In the genomic region with DNA sequence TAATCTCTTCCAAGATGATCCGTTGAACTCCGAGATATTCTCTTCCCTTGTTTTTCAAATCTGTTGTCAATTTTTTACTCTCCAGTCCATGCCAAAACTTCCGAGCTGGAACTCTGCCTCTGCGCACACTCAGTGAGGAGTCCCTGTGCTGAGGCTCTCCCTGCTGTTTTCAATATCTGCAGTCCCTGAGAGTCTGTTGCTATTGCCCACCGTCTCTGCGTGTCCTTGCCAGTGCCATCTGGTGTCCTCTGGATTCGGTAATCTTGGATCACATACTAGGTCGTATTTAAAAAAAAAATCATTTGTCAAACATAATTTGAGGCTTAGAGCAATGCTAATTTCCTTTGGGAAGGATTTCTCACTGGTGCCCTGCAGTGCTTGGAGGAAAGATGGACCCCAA, we compare ENCODE assay signal across 23 mouse cellular contexts. TPM values are rescaled to one million over a fixed set of nuclear protein-coding genes. Genes with fewer than 3 reads are reported as not detected.
A peak's percentile ranks its signal among the peaks of the same experiment; 100 is the strongest.
DNase-seq lines count a peak whose midpoint lies in the region; ATAC-seq lines count a peak whose summit lies in the region.
"Had no signal": no experiment of that assay in that cellular context is flagged by ENCODE, and none has a peak within 500 bp of the region (broad histone marks: within the 10 kb centered on the region; RNA-seq: fewer than 3 reads in every experiment).

No protein-coding gene starts in this region.

- H3K4me1 ChIP-seq in hindbrain, embryonic 16.5 days (ENCODE audit: control insufficient read depth, insufficient read depth, low read depth, low read length) = peaks cover 6% of the 10 kb centered on the region
- H3K4me1 ChIP-seq in hindbrain, embryonic 14.5 days (replicated peaks; ENCODE audit: control insufficient read depth, insufficient read depth, low read length) = no peaks in the 10 kb centered on the region
- H3K4me1 ChIP-seq: limb, embryonic 13.5 days had no signal

- 0 out of 2 replicates have a peak overlapping the region, but pooled peaks have one; percentile 17 for H3K27ac ChIP-seq in hindbrain, embryonic 16.5 days (ENCODE audit: low read depth, low read length)
- H3K27ac ChIP-seq in hindbrain, embryonic 14.5 days = no peak overlapping the region
- H3K27ac ChIP-seq: embryonic facial prominence, embryonic 15.5 days; limb, embryonic 13.5 days had no signal

- H3K4me3 ChIP-seq in hindbrain, embryonic 16.5 days (ENCODE audit: low read length) = no peak overlapping the region
- H3K4me3 ChIP-seq in hindbrain, embryonic 14.5 days (replicated peaks; ENCODE audit: low read length) = no peak overlapping the region
- H3K4me3 ChIP-seq: embryonic facial prominence, embryonic 15.5 days; limb, embryonic 13.5 days had no signal

- H3K4me2 ChIP-seq in hindbrain, embryonic 16.5 days (ENCODE audit: low read length) = no peak overlapping the region
- no peak overlapping the region for H3K4me2 ChIP-seq in hindbrain, embryonic 14.5 days (replicated peaks)
- H3K4me2 ChIP-seq: embryonic facial prominence, embryonic 15.5 days; limb, embryonic 13.5 days had no signal

- peak; percentile 61; the same call in 1 of the 2 replicates for ATAC-seq in hindbrain, embryonic 16.5 days
- ATAC-seq in hindbrain, embryonic 14.5 days (ENCODE audit: low FRiP score) = no peak

- DNase-seq in hindbrain, embryonic 14.5 days (ENCODE audit: low spot score) = no peak
- DNase-seq in retina, postnatal 1 day = peak; percentile 37
- DNase-seq in retina, embryonic 14.5 days (ENCODE audit: low spot score) = no peak
- DNase-seq in cerebellum, postnatal 36 days = peak; percentile 85 to 89
- no peak for DNase-seq in heart, adult 8-10 months (ENCODE audit: low spot score)
- no peak for DNase-seq in heart, postnatal 36 days
- DNase-seq: adrenal gland, postnatal 36 days; gastrocnemius, postnatal 36 days; kidney, adult 8-10 months; lung, postnatal 4 days; midbrain, embryonic 14.5 days; right cerebral cortex, adult 18-20 months; thymus, postnatal 4 days had no signal

- H3K9me3 ChIP-seq in hindbrain, embryonic 16.5 days (ENCODE audit: control insufficient read depth, low read length) = no peaks in the 10 kb centered on the region
- H3K9me3 ChIP-seq in hindbrain, embryonic 14.5 days (ENCODE audit: control insufficient read depth, low read length) = no peaks in the 10 kb centered on the region
- H3K9me3 ChIP-seq: embryonic facial prominence, embryonic 15.5 days; G1E; limb, embryonic 13.5 days had no signal

- WGBS in hindbrain, embryonic 16.5 days = 48% methylated on average over 8 of the region's 8 CpGs
- WGBS in hindbrain, embryonic 14.5 days = 56% methylated on average over 8 of the region's 8 CpGs

- H3K27me3 ChIP-seq in hindbrain, embryonic 16.5 days (replicated peaks; ENCODE audit: control insufficient read depth, insufficient read depth, low read length) = no peaks in the 10 kb centered on the region
- no peaks in the 10 kb centered on the region for H3K27me3 ChIP-seq in hindbrain, embryonic 14.5 days (ENCODE audit: control insufficient read depth, insufficient read depth, low read length)
- H3K27me3 ChIP-seq: embryonic facial prominence, embryonic 15.5 days had no signal

- intact Hi-C loops in heart, postnatal 36 days (cut with DNase I) = no loop called here

- H3K36me3 ChIP-seq in hindbrain, embryonic 16.5 days (ENCODE audit: control insufficient read depth, insufficient read depth, low read length) = no peaks in the 10 kb centered on the region
- H3K36me3 ChIP-seq in hindbrain, embryonic 14.5 days (replicated peaks; ENCODE audit: control insufficient read depth, insufficient read depth) = no peaks in the 10 kb centered on the region
- H3K36me3 ChIP-seq: embryonic facial prominence, embryonic 15.5 days; G1E; limb, embryonic 13.5 days had no signal

- peak overlapping the region; percentile 27; the same call in 1 of the 2 replicates for H3K9ac ChIP-seq in hindbrain, embryonic 16.5 days (ENCODE audit: low read depth, low read length)
- H3K9ac ChIP-seq in hindbrain, embryonic 14.5 days = no peak overlapping the region
- H3K9ac ChIP-seq: embryonic facial prominence, embryonic 15.5 days; limb, embryonic 13.5 days had no signal

RNA-seq across cellular contexts. Expression of a gene that starts 6.4 kb away (rescaled TPM):
- polyA plus RNA-seq in hindbrain, embryonic 16.5 days (2015; fragmentation: Nextera tagmentation; extraction: Ambion mirVana) = 0.40 and 0.54 TPM in 2 replicates
- polyA plus RNA-seq in hindbrain, embryonic 14.5 days (2014; fragmentation: Nextera tagmentation; extraction: Ambion mirVana) = 0.27 TPM in 1 of 2 replicates, not detected in the other
- total RNA-seq in heart, adult 8-10 months (2022) = 10 to 100 TPM; 56.7 to 79.2 (median 64.0) TPM
- total RNA-seq in heart, postnatal 36 days (2021) = 10 to 100 TPM; 68.3 to 69.5 TPM
- total RNA-seq: G1E had no signal
- polyA plus RNA-seq: G1E had no signal

RNA-seq across cellular contexts. Expression of a gene that starts 6.6 kb away (rescaled TPM):
- 59.3 and 62.7 TPM in 2 replicates for polyA plus RNA-seq in hindbrain, embryonic 16.5 days (2015; fragmentation: Nextera tagmentation; extraction: Ambion mirVana)
- 53.5 and 57.2 TPM in 2 replicates for polyA plus RNA-seq in hindbrain, embryonic 14.5 days (2014; fragmentation: Nextera tagmentation; extraction: Ambion mirVana)
- 1 to 10 TPM in 3 of 4 experiments, under 1 TPM in 1; 0.92 to 2.6 (median 1.5) TPM for total RNA-seq in heart, adult 8-10 months (2022)
- 1 to 10 TPM; 1.7 to 1.9 TPM for total RNA-seq in heart, postnatal 36 days (2021)
- polyA plus RNA-seq: G1E had no signal

RNA-seq across cellular contexts. Expression of a gene that starts 48.1 kb away (rescaled TPM):
- polyA plus RNA-seq in hindbrain, embryonic 16.5 days (2015; fragmentation: Nextera tagmentation; extraction: Ambion mirVana) = 32.1 and 33.4 TPM in 2 replicates
- polyA plus RNA-seq in hindbrain, embryonic 14.5 days (2014; fragmentation: Nextera tagmentation; extraction: Ambion mirVana) = 24.0 and 24.7 TPM in 2 replicates
- 100 to 1,000 TPM; 107 to 186 (median 147) TPM for total RNA-seq in heart, adult 8-10 months (2022)
- total RNA-seq in heart, postnatal 36 days (2021) = 100 to 1,000 TPM; 113 to 123 TPM

RNA-seq across cellular contexts. Expression of a gene that starts 50.8 kb away (rescaled TPM):
- polyA plus RNA-seq in hindbrain, embryonic 16.5 days (2015; fragmentation: Nextera tagmentation; extraction: Ambion mirVana) = not detected in 2 replicates
- polyA plus RNA-seq in hindbrain, embryonic 14.5 days (2014; fragmentation: Nextera tagmentation; extraction: Ambion mirVana) = not detected in 2 replicates
- not detected for total RNA-seq in heart, adult 8-10 months (2022)
- not detected for total RNA-seq in heart, postnatal 36 days (2021)
- total RNA-seq: adrenal gland, postnatal 36 days; G1E; gastrocnemius, postnatal 36 days had no signal
- polyA plus RNA-seq: embryonic facial prominence, embryonic 15.5 days; frontal cortex, adult 2 months; G1E; heart, embryonic 16.5 days; large intestine, adult 2 months; limb, embryonic 13.5 days; liver, embryonic 16.5 days; midbrain, embryonic 14.5 days; neural tube, embryonic 11.5 days; spleen, adult 2 months had no signal

RNA-seq across cellular contexts. Expression of a gene that starts 53.4 kb away (rescaled TPM):
- 37.6 and 41.1 TPM in 2 replicates for polyA plus RNA-seq in hindbrain, embryonic 16.5 days (2015; fragmentation: Nextera tagmentation; extraction: Ambion mirVana)
- polyA plus RNA-seq in hindbrain, embryonic 14.5 days (2014; fragmentation: Nextera tagmentation; extraction: Ambion mirVana) = 24.3 and 24.6 TPM in 2 replicates
- 1 to 10 TPM; 2.6 to 4.7 (median 4.3) TPM for total RNA-seq in heart, adult 8-10 months (2022)
- 1 to 10 TPM; 2.1 to 3.1 TPM for total RNA-seq in heart, postnatal 36 days (2021)

Comparison
In these comparisons a context has a peak if more than half of its experiments do, and no peak if none do; other contexts are left out.
1. DNase-seq: peak in retina, postnatal 1 day (single experiment) and cerebellum, postnatal 36 days (2 of 2); none in hindbrain, embryonic 14.5 days (single experiment), retina, embryonic 14.5 days (single experiment), heart, adult 8-10 months (single experiment) and heart, postnatal 36 days (0 of 2).